Mouse (Mus musculus) hindbrain, embryonic 12.5 days (tissue): Measurements from ENCODE around the gene Osbpl11. TPM values are rescaled to one million over a fixed set of nuclear protein-coding genes. Genes with fewer than 3 reads are reported as not detected.

Experiments
- ATAC-seq: fragments of 200-750 bp; cut with Nextera tagmentation; 2 replicates; pipeline ENCODE4 v1.8.0; 2017; ENCODE audit warnings: moderate TSS enrichment; ENCODE audit not compliant: low FRiP score
- H3K27ac ChIP-seq: fragments of 300-500 bp; sonication (generic); 2 replicates; pipeline ENCODE4 v1.5.1; 2016; ENCODE audit warnings: mild to moderate bottlenecking
- H3K27me3 ChIP-seq: fragments of 300-500 bp; sonication (generic); 2 replicates; pipeline ENCODE4 v1.6.1; 2016; ENCODE audit warnings: mild to moderate bottlenecking
- H3K36me3 ChIP-seq: fragments of 300-500 bp; sonication (generic); 2 replicates; pipeline ENCODE4 v1.6.1; 2016; ENCODE audit warnings: mild to moderate bottlenecking
- H3K4me1 ChIP-seq: fragments of 300-500 bp; sonication (generic); 2 replicates; pipeline ENCODE4 v1.6.1; 2016
- H3K4me2 ChIP-seq: fragments of 300-500 bp; sonication (generic); replicated peaks from 2 replicates; pipeline ENCODE4 v1.6.1; 2016; ENCODE audit warnings: mild to moderate bottlenecking
- H3K4me3 ChIP-seq: fragments of 300-500 bp; sonication (generic); 2 replicates; pipeline ENCODE4 v1.5.1; 2016; ENCODE audit warnings: mild to moderate bottlenecking
- H3K9ac ChIP-seq: fragments of 300-500 bp; sonication (generic); 2 replicates; pipeline ENCODE4 v1.6.1; 2016; ENCODE audit warnings: mild to moderate bottlenecking, moderate library complexity
- H3K9me3 ChIP-seq: fragments of 300-500 bp; sonication (generic); replicated peaks from 2 replicates; pipeline ENCODE4 v1.6.1; 2016; ENCODE audit warnings: mild to moderate bottlenecking
- WGBS: fragments of 180-500 bp; shearing (Covaris S2); methylation state at CpG from one replicate; pipeline ENCODE4 v1.1.7; 2016; 5-methylcytosine and 5-hydroxymethylcytosine counted together
- polyA plus RNA-seq: library from polyadenylated mRNA; unstranded; fragments of >200 nt; fragmentation: Nextera tagmentation; extraction: Ambion mirVana; gene quantifications from 2 replicates; pipeline ENCODE4 v1.2.1, GENCODE M21; 2016

Osbpl11 gene
- polyA plus RNA-seq, 1 experiment from 2014 or later: 29.2 TPM

GRCm38 (mm10) chr16:33289981-33290380 is 105.1 kb downstream of the Osbpl11 start:
- H3K36me3 ChIP-seq: peaks cover 83% of the 10 kb centered on the region
- ATAC-seq: no peak
- H3K9ac ChIP-seq: no peak overlapping the region
- no peak overlapping the region for H3K4me3 ChIP-seq
- H3K27ac ChIP-seq: no peak overlapping the region
- no peaks in the 10 kb centered on the region for H3K27me3 ChIP-seq
- no peak overlapping the region for H3K4me2 ChIP-seq
- no peaks in the 10 kb centered on the region; the same call in 1 of the 2 replicates for H3K9me3 ChIP-seq
- no peaks in the 10 kb centered on the region for H3K4me1 ChIP-seq
- WGBS: 93% methylated on average over 7 of the region's 7 CpGs

- no peak overlapping the region for H3K4me3 ChIP-seq
- 94% methylated on average over 7 of the region's 7 CpGs for whole genome bisulfite sequencing
- H3K4me1 ChIP-seq: no peaks in the 10 kb centered on the region
- no peak overlapping the region for H3K4me2 ChIP-seq
- H3K27ac ChIP-seq: no peak overlapping the region
- no peak overlapping the region for H3K9ac ChIP-seq
- no peaks in the 10 kb centered on the region for H3K27me3 ChIP-seq
- peaks cover 92% of the 10 kb centered on the region for H3K36me3 ChIP-seq
- ATAC-seq: no peak
- no peaks in the 10 kb centered on the region; the same call in 1 of the 2 replicates for H3K9me3 ChIP-seq
Measured at GRCm38 (mm10) chr16:33292241-33292640, 107.4 kb downstream of the Osbpl11 start.

Other genes with a start within 250 kb of the Osbpl11 start
- 6.5 and 6.9 TPM in 2 replicates for gene Iqcg, start 128.9 kb upstream of the Osbpl11 start, polyA plus RNA-seq
- 568 and 650 TPM in 2 replicates for gene Rpl35a, start 128.6 kb upstream of the Osbpl11 start, polyA plus RNA-seq
- gene Lmln, start 122.5 kb upstream of the Osbpl11 start, polyA plus RNA-seq: 3.0 and 3.4 TPM in 2 replicates
- gene Snx4, start 66.4 kb downstream of the Osbpl11 start, polyA plus RNA-seq: 83.0 and 90.1 TPM in 2 replicates
- 59.0 and 62.5 TPM in 2 replicates for gene Zfp148, start 195.8 kb downstream of the Osbpl11 start, polyA plus RNA-seq